Mouse (Mus musculus) lung, adult 10 weeks (tissue): ENCODE measurements around the gene Arl9. TPM values are rescaled to one million over a fixed set of nuclear protein-coding genes. Genes with fewer than 3 reads are reported as not detected.

ENCODE experiments used
- polyA plus RNA-seq: library from polyadenylated mRNA; stranded (reverse); fragments of 350-450 nt; fragmentation: Illumina TruSeq; extraction: RNeasy Lipid Tissue Mini Kit (QIAGEN cat#74804); gene quantifications from one replicate; pipeline ENCODE4 v1.2.3, GENCODE M21; 2014; ENCODE audit warnings: low read depth, low replicate concordance; ENCODE audit not compliant: insufficient read depth

Gene Arl9
- polyA plus RNA-seq: not detected

GRCm38 (mm10) chr5:77004051-77004821 lies at the start of gene Arl9:
Arl9 (plus strand) TSS chr5:77004055.

GRCm38 (mm10) chr5:76974554-76975285 lies 29.1 kb upstream of the Arl9 start, which contains the start of gene Srp72:
Srp72 (plus strand) TSS chr5:76974683.

GRCm38 (mm10) chr5:77015544-77016482 lies 12.0 kb downstream of the Arl9 start, which contains the start of gene Thegl:
Thegl (plus strand) TSS chr5:77016023.

Other genes starting within 250 kb of the Arl9 start
- gene Aasdh, start 98.5 kb upstream of the Arl9 start, polyA plus RNA-seq: 7.5 TPM
- gene Paics, start 52.7 kb upstream of the Arl9 start, polyA plus RNA-seq: 73.6 TPM
- 5.3 TPM for gene Ppat, start 52.5 kb upstream of the Arl9 start, polyA plus RNA-seq
- 24.6 TPM for gene Srp72, start 29.4 kb upstream of the Arl9 start, polyA plus RNA-seq
- 0.30 TPM for gene Thegl, start 12.0 kb downstream of the Arl9 start, polyA plus RNA-seq
- gene Hopx, start 111.1 kb downstream of the Arl9 start, polyA plus RNA-seq: 1,170 TPM
- gene Spink2, start 207.4 kb downstream of the Arl9 start, polyA plus RNA-seq: 4.1 TPM